7 mouse cellular contexts compared by ENCODE assay signal in the genomic region with DNA sequence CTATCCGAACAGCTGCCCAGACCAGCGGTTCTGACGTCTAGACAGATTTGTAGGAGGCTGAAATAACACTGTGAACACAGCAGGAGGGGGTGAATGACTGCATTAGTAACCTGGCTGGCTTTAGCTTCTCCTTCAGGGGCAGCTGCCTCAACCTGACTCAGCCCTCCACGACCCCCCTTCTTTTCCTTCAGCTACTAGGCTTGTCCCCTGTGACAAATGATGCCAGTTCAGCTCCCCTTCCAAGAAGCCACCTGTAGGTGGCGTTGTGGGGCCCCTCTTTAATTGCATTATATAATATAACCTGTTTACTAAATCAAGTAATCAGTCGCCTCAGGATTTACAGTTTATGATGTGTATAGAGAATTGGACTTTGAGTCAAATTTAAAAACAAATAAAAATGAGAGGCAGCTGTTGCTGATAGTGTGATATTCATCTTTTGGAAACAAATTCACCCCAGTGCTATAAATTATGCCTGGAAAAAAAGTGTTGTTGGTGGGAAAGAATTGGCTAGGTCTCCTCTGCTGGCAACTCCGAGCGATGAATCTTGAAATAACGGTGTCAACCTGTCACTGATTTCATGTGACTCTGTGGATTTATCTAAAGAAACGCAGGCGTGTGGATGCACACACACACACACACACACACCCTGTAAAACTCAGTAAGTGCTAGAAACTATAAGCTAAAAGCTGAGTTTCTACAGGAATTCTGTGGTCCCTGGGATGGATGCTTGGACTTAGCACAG.
DNase-seq lines count a peak whose midpoint lies in the region; ATAC-seq and TF ChIP-seq lines count a peak whose summit lies in the region.

No protein-coding gene starts in this region.

- WGBS in hindbrain, embryonic 11.5 days, result 66% methylated on average over 11 of the region's 11 CpGs
- 54% methylated on average over 11 of the region's 11 CpGs for WGBS in hindbrain, embryonic 12.5 days
- 41% methylated on average over 11 of the region's 11 CpGs for WGBS in kidney, postnatal 0 days
- 55% methylated on average over 11 of the region's 11 CpGs for WGBS in stomach, postnatal 0 days

- DNase-seq in hindbrain, embryonic 11.5 days (ENCODE audit: low spot score), result peak; percentile 50
- peak; percentile 37 for DNase-seq in NIH3T3 (ENCODE audit: low read depth)
- DNase-seq in kidney, postnatal 0 days (ENCODE audit: low spot score), result peak; percentile 64
- no peak for DNase-seq in stomach, postnatal 0 days (ENCODE audit: low spot score)
- DNase-seq in adrenal gland, adult 2 months, result no peak

- H3K9ac ChIP-seq in hindbrain, embryonic 11.5 days (ENCODE audit: low read depth, low read length), result no peak overlapping the region
- no peak overlapping the region for H3K9ac ChIP-seq in hindbrain, embryonic 12.5 days
- no peak overlapping the region for H3K9ac ChIP-seq in kidney, postnatal 0 days (ENCODE audit: low read depth, low read length)
- no peak overlapping the region for H3K9ac ChIP-seq in stomach, postnatal 0 days (ENCODE audit: low read length)

- no peaks in the 10 kb centered on the region for H3K4me1 ChIP-seq in hindbrain, embryonic 11.5 days (replicated peaks; ENCODE audit: control insufficient read depth, insufficient read depth, low read length)
- peaks cover 13% of the 10 kb centered on the region for H3K4me1 ChIP-seq in hindbrain, embryonic 12.5 days
- H3K4me1 ChIP-seq in kidney, postnatal 0 days (replicated peaks; ENCODE audit: insufficient read depth, low read length), result no peaks in the 10 kb centered on the region
- no peaks in the 10 kb centered on the region for H3K4me1 ChIP-seq in stomach, postnatal 0 days (replicated peaks; ENCODE audit: control insufficient read depth, insufficient read depth)

- no peak overlapping the region for H3K27ac ChIP-seq in hindbrain, embryonic 11.5 days (ENCODE audit: low read depth, low read length)
- H3K27ac ChIP-seq in hindbrain, embryonic 12.5 days, result no peak overlapping the region
- no peak overlapping the region for H3K27ac ChIP-seq in kidney, postnatal 0 days
- H3K27ac ChIP-seq in stomach, postnatal 0 days (replicated peaks), result no peak overlapping the region

- no peaks in the 10 kb centered on the region for H3K27me3 ChIP-seq in hindbrain, embryonic 11.5 days (ENCODE audit: control insufficient read depth, insufficient read depth, low read length)
- H3K27me3 ChIP-seq in hindbrain, embryonic 12.5 days, result no peaks in the 10 kb centered on the region
- H3K27me3 ChIP-seq in C2C12 (ENCODE audit: control insufficient read depth, insufficient read depth, insufficient read length), result no peaks in the 10 kb centered on the region
- H3K27me3 ChIP-seq in kidney, postnatal 0 days (ENCODE audit: insufficient read depth, low read length), result no peaks in the 10 kb centered on the region
- no peaks in the 10 kb centered on the region for H3K27me3 ChIP-seq in stomach, postnatal 0 days (ENCODE audit: control insufficient read depth, insufficient read depth, low read length)

- no peaks in the 10 kb centered on the region for H3K79me3 ChIP-seq in C2C12 (ENCODE audit: low read depth)

- no peaks in the 10 kb centered on the region for H3K9me3 ChIP-seq in hindbrain, embryonic 11.5 days (ENCODE audit: control insufficient read depth, low read length)
- H3K9me3 ChIP-seq in hindbrain, embryonic 12.5 days (replicated peaks), result no peaks in the 10 kb centered on the region
- no peaks in the 10 kb centered on the region for H3K9me3 ChIP-seq in kidney, postnatal 0 days (replicated peaks; ENCODE audit: low read length)
- H3K9me3 ChIP-seq in stomach, postnatal 0 days (ENCODE audit: control insufficient read depth, low read length), result no peaks in the 10 kb centered on the region

- no peak for TF ChIP-seq EP300 in stomach, postnatal 0 days (optimal IDR thresholded peaks at IDR 0.05)

- H3K79me2 ChIP-seq in C2C12 (ENCODE audit: control insufficient read depth, insufficient read depth), result no peaks in the 10 kb centered on the region

- no peak overlapping the region for H3K4me3 ChIP-seq in hindbrain, embryonic 11.5 days (ENCODE audit: low read depth, low read length)
- no peak overlapping the region for H3K4me3 ChIP-seq in hindbrain, embryonic 12.5 days
- H3K4me3 ChIP-seq in C2C12 (ENCODE audit: insufficient read depth, poor library complexity, severe bottlenecking), result no peak overlapping the region
- H3K4me3 ChIP-seq in kidney, postnatal 0 days (replicated peaks; ENCODE audit: low read depth, low read length), result no peak overlapping the region
- no peak overlapping the region for H3K4me3 ChIP-seq in stomach, postnatal 0 days (ENCODE audit: low read depth, low read length)

- H3ac ChIP-seq in C2C12 (ENCODE audit: control insufficient read depth, insufficient read length, low read depth), result no peak overlapping the region

- no peak for TF ChIP-seq CTCF in C2C12 (IDR thresholded peaks at IDR 0.05; ENCODE audit: control insufficient read depth, insufficient read depth, insufficient read length)
- TF ChIP-seq CTCF in kidney, postnatal 0 days (IDR thresholded peaks at IDR 0.05; ENCODE audit: low read depth), result peak; percentile 56
- peak; percentile 65 for TF ChIP-seq CTCF in stomach, postnatal 0 days (IDR thresholded peaks at IDR 0.05; ENCODE audit: low read depth)

- H3K36me3 ChIP-seq in hindbrain, embryonic 11.5 days (ENCODE audit: control insufficient read depth, insufficient read depth, low read length), result no peaks in the 10 kb centered on the region
- H3K36me3 ChIP-seq in hindbrain, embryonic 12.5 days, result no peaks in the 10 kb centered on the region
- H3K36me3 ChIP-seq in C2C12 (ENCODE audit: control insufficient read depth, insufficient read depth), result no peaks in the 10 kb centered on the region
- H3K36me3 ChIP-seq in kidney, postnatal 0 days (ENCODE audit: insufficient read depth, low read length), result no peaks in the 10 kb centered on the region
- no peaks in the 10 kb centered on the region for H3K36me3 ChIP-seq in stomach, postnatal 0 days (ENCODE audit: control insufficient read depth, insufficient read depth, low read length)

- ATAC-seq in hindbrain, embryonic 11.5 days (ENCODE audit: low FRiP score), result no peak
- ATAC-seq in hindbrain, embryonic 12.5 days (ENCODE audit: low FRiP score), result no peak
- ATAC-seq in kidney, postnatal 0 days (replicated peaks; ENCODE audit: low FRiP score, low read depth), result no peak
- ATAC-seq in stomach, postnatal 0 days (ENCODE audit: low FRiP score, low TSS enrichment), result no peak

- H3K4me2 ChIP-seq in hindbrain, embryonic 11.5 days (replicated peaks; ENCODE audit: low read depth, low read length), result no peak overlapping the region
- H3K4me2 ChIP-seq in hindbrain, embryonic 12.5 days (replicated peaks), result no peak overlapping the region
- no peak overlapping the region for H3K4me2 ChIP-seq in kidney, postnatal 0 days (ENCODE audit: low read length)
- H3K4me2 ChIP-seq in stomach, postnatal 0 days (replicated peaks; ENCODE audit: low read depth), result no peak overlapping the region

TF ChIP-seq in C2C12, 6 proteins besides CTCF, POLR2A, EP300 and RAD21:
- no peak for TF ChIP-seq CEBPB (IDR thresholded peaks at IDR 0.05; ENCODE audit: low read depth)
- peak; percentile 24 for TF ChIP-seq MYOD1 (IDR thresholded peaks at IDR 0.05; ENCODE audit: control insufficient read depth, insufficient read length, low read depth)
- TF ChIP-seq MAX (IDR thresholded peaks at IDR 0.05), result no peak

Comparison
In these comparisons a context has a peak if more than half of its experiments do, and no peak if none do; other contexts are left out.
1. DNase-seq: peak in hindbrain, embryonic 11.5 days (single experiment), NIH3T3 (single experiment) and kidney, postnatal 0 days (single experiment); none in stomach, postnatal 0 days (single experiment) and adrenal gland, adult 2 months (single experiment).